Mouse (Mus musculus) fibroblast of lung, adult 2 months (primary cell): ENCODE data around the gene St3gal2.
A peak's percentile ranks its signal among the peaks of the same experiment; 100 is the strongest.
"Not testable (repeated sequence)": the region's sequence is repeated elsewhere in the genome, so short reads cannot be mapped to it uniquely, and the experiment has no call there.

Source experiments
- DNase-seq: peaks from one replicate; pipeline ENCODE4 v3.0.0-alpha.2; 2011; ENCODE audit warnings: low read depth

St3gal2 gene

DNA sequence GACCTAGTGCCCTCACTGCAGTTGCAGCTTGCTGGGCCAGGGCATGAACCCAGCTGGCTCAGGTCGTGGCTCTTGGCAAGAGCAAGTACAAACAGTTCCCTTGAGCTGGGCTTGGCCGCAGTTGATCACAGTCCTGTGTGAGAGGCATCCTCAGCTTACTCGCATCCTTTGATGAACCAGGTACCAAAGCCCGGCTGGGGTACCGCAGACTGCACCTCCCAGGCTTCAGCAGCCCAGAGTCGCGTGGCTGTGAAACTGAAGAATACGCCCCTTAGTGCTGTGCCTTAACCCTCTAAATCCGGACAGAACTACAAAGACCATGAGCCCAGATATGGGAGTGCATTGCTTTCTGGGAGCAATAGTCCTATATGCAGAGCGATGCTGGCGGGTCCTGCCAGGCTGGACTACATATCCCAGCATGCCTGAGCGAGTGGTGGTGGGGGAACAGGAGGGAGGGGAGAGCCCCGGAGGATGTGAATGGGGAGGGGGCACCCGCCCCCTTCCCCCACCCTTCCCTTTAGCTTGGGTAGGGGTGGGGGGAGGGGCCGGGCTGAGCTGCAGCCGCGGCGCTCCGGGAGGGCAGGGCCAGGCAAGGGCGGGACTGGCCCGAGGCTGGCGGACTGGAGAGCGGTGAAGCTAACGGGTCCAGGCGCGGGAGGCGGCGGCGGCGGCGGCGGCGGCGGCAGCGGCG lies at the start of gene St3gal2:
Gene St3gal2, plus strand, starts transcription at position 582 of the 691 bp plus-strand sequence.
- peak; percentile 86 for DNase-seq

DNA sequence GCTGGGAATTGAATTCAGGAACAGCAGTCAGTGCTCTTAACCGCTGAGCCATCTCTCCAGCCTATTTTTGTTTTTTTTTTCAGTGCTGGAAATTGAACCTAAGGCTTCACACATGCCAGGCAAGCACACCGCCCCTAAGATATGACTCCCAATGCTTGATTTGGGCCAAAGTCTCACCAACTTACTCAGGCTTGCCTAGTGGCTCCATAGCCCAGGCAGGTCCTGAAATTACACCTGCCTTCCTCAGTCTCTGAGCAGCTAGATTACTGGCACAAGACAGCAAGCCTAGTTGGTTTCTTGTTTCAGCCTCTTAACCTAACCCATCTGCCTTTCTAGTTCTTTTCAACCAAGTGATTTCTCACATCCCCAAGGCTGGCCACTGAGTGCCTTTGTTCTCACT lies 49.2 kb upstream of the St3gal2 start:
- DNase-seq = no peak

DNA sequence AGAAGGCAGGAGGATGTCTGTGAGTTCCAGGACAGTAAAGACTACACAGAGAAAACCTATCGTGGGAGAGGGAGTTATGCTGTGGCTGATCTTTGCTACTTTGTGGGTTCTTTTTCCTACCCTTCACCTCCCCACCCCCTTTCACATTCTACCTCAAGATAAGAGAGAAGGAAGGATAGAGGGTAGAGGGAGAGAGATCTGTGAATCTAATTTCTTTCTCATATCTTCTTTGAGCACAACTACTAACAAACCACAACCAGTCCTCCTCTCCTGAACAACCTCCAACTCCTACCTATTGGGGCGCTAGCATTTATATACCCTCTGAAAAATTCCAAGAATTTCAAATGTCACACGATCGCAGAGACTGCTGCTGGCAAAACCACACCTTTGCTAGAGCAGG lies 41.9 kb upstream of the St3gal2 start:
- DNase-seq = no peak

DNA sequence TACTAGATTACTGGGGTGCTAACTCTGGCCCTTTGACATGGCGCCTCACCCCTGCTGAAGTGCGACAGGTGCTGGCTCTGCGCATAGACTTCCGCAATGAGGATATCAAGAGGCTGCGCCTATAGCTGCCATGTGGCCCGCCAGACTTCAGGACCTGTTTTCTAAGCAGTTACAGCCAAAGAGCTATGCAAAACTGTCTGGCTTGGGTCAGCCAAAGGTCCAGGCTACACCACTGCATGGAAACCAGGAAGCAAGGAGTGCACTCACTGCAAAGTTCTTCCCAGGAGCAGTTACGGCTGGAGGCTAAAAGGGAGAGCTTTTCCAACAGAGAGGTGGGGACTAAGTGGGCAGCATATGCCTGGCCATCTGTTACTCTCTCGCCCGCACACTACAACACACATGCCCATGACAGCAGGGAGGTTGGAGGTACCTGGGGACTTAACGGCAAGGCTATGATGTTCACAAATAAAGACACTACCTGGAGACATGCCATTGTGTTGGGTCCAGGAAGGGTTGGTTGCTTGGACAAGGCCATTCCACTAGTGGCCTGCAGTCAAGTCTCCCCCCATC lies 37.9 kb upstream of the St3gal2 start:
- DNase-seq = no peak

DNA sequence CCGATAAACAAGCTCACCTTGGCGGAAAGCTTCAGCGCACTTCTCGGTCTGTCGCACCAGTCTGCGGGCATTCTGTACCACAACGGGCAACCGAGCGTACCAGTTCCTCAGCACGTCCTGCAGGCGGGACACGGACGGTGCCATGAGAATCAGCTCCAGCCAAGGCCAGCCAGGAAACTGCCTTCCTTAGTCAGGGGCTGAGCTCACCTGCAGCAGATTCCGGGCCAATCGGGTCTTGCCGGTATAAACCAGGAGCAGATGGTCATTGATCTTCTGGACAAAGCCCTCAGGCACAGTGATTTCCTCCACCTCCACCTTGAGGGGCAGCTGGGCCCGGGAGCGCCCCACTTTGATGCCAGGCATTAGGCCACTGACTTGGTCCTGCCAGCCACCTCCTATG lies 35.9 kb upstream of the St3gal2 start:
- no peak for DNase-seq

DNA sequence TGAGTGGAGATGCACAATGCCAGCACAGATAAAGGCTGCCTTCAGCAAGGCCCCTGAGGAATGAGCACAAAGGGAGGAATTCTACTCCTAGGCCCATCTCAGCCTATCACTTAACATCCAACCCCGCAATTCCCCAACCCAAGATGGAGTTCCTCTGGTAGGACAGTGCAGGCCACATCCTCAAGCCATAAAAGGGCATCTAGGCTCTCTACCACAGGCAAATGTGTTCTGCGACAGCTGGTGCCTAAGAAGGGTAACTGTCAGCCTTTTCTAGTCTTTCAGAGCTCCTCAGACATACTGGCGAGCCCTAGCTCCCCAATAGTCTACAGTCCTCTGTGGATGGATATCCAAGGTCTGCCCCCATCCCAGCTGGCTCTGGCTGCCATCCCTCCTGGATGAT lies 33.1 kb upstream of the St3gal2 start:
- DNase-seq = no peak

DNA sequence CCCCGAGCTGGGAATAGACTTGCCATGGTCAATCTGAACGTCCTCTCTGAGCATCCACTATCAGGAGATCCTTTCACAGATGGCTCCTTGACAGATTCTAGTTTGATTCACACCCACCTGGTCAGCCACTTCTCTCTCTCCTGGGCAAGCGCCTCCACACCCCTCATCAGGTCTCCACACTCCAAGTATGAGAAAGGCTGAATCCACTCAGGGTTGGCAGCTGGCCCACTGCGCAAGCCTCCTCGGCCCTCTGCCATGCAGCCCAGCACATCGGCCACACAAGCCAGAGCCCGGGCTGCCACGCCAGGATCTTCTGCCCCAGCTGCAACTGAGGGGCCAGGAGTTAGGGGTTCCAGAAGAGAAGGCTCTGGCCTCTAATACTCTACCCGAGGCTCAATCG lies 32.2 kb upstream of the St3gal2 start:
- DNase-seq = no peak

DNA sequence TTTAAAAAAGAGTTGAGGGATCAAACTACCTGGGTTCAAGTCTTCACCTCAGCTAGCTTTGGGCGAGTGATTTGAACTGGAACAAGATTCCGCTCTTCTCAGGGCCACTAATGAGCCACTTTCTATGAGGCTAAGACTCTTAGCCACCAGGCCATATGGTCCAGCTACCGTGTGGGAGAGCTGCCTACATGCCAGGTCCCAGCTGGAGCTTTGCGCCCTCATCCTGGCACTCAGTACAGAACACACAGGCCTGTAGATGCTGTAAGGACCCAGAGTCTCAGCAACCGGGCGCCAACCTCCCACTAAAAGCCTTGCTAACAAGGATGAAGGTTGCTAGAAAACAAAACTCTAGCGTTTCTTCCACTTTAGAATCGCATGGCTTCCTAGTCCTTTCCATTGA lies 31.3 kb upstream of the St3gal2 start:
- no peak for DNase-seq

DNA sequence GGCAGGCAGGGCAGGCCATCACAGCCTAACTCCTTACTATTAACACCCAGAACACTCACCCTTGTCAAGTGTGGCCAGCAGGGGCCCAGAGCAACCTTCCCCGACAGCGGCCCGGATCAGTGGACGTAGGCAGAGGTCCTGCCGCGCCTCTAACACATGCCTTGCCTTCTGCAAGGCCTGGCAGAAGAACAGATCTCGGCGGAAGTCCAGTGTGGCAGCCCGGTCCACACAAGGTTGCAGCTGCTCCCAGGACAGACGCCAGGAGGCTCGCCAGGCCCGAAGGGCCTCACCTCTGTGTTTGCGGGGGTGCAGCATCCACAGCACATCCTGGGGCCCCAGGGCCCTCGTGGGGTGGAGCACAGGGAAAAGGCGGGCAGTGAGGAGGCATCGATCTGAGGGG lies 30.9 kb upstream of the St3gal2 start:
- DNase-seq = no peak

DNA sequence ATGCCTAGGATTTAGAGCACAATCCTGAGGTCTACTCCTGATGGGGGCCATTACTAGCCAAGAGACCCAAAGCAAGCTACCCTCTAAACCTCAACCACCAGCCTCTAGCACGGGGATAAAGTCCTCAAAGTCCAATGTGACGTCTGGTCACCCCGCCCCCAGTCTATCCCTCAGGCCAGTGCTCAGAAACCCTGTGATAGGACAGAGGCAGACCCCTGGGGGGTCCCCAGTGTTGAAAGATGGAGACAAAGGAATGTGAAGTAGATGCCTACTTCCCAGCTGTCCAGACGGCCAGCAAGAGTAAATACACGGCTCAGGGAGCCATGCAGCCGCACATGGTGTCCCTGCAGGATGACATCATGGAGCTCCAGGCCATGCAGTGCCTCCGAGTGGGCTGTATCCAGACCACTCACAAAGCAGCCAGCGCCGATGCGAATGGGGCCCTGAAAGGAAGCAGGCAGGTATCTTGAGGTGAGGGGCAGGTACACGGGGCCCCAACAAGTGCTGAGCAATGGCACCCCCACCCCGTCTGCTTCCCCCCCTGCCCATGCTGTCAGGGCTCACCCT lies 29.7 kb upstream of the St3gal2 start:
- DNase-seq = no peak

DNA sequence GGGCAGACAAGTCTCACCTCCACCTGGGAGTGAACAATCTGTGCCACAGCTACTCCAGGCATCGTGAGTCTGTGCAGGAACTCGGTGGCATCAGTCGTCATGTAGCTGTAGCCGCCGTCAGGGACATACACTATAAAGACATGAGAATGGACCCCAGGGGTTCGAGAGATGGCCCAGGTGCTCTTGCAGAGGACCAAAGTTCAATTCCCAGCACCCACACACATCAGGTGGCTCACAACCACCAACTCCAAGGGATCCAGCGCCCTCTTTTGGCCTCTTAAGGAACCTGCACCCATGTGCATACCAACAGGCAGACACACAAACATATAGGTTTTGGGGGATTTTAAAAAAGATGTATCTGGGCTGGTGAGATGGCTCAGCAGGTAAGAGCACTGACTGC lies 27.7 kb upstream of the St3gal2 start:
- no peak for DNase-seq

DNA sequence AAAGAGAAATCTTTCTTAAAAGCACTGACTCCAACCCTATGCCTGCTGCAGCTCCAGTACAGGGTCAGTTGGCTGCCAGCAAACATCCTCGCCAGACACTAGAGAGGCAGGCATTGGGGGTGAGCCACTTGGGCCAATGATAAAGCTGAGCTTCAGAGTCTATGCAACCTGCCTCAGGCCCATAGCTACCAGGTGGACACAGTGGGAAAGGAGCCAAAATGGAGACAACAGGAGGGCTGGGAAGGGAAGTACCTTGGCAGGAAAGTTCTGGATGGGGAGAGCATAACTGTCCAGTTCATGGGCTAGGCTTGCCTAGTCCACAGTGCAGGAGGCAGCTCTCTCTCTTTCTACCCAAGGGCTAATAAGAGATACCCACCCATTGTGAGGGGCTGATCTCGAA lies 26.8 kb upstream of the St3gal2 start:
- DNase-seq = no peak

DNA sequence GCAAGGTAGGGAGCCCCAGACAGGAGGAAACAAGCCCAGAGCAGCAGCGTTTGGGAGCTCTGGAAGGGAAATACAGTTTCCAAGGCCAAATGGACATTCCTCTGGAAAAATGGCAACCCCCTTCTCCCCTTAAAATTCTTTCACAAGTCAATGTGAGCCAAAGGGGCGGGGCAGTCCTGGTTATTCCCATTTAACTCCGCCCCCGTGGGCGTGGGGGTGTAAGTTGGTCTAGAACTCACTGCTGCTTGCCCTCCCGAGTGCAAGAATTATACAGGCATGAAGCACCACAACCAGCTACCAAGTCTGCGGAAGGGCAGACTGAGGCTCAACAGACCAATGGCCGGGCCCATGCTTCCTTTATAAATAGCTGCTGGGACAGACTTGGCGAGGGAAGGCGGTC lies 24.9 kb upstream of the St3gal2 start:
- DNase-seq = no peak

DNA sequence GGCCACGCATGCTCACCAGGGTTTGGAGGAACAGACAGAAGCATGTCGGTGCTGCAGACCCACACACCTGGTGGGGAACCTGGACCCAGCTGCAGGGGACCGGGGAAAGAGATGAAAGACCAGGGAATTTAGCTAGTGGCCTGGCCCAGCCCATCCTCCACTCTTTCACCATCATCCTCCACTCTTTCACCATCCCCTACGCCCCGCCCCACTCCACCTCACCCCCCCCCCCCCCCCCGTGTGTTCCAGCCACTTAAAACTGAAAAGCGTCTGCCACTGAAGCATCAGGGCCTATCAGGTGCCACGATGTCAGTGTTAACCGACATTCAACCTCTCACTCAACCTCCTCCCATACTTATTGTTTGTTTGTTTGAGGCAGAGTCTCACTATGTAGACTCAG lies 24.5 kb upstream of the St3gal2 start:
- no peak for DNase-seq

DNA sequence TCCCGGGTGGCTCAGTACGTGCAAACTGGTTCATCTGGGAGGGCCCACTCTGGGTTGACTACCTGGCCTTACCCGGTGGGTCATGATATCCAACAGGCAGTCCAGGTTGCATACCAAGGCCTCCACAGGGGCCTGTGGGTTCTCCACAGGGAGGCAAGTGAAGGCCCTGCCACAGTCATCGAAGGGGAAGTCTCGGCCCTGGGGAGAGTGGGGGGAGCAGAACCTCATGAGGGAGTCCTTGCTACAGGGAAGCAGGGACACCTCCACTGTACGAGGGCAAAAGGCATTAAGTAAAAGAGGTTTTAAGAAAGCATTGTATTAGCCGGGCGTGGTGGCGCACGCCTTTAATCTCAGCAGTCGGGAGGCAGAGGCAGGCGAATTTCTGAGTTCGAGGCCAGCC lies 23.9 kb upstream of the St3gal2 start:
- no peak for DNase-seq

DNA sequence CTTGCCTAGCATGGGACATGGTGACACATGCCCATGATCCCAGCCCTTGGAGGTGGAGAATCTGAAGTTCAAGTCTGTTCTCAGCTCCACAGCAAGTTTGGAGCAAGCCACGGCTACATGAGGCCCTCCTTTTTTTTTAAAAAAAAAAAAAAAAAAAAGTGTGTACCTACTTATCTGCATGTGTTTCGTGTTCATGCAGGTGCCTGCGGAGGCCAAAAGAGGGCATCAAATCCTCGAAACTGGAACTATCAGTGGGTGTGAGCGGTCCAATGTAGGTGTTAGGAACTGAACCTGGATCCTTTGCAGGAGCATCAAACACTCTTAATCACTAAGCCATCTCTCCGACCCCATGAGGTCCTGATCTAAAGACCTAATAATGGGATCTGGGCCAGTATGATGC lies 22.2 kb upstream of the St3gal2 start:
- DNase-seq = no peak

DNA sequence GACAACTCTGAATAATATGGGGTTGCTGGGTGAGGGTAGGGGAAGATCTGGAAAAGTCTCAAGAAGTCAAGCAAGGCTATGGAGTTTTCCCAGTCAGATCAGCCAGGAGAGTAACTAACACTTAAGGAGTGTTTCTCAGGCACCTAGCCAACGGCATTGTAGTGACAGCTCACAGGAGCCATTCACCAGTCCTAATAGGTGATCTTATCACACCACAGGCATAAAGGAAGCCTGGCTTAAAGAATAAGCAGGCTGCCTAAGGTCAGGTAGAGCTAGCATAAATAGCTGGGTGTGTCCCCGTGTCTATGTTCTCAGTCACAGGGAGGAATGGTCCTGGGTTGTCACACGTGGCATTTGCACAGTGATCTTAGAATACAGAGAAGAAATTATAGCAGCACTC lies 18.7 kb upstream of the St3gal2 start:
- DNase-seq = no peak

DNA sequence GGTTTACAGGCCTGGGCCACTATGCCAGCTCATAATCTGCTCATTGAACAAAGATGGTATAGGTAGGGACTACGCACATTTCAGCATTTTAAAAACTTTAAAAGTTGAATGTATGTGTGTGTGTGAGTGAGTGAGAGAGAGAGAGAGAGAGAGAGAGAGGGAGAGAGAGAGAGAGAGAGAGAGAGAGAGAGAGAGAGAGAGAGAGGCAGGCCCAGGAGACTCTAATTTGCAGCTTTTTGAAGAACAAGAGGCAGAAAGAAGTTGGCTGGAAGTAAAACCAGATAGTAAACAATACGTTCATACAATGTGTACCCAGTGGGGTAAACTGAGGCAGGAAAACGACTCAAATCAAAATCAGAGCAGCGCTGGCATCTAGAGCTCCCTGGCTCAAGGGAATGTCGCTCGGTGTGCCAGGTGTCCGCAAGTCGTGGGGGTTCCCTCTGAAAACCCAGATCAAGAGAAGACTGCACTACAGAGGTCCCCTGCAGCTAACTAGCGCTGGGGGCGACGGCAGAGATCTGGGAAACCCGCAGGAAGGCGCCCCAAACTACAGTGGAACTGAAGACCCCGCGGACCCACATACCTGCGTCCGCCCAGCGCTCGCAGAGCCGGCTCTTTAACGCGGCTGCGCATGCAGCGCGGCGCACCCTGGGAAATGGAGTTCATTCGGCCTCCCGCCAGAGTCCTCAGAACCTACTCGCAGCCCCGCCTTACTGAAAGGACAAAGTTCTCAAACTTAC lies 17.7 kb upstream of the St3gal2 start, which contains the start of gene Fuk:
Gene Fuk, minus strand, starts transcription at position 650 of the 740 bp plus-strand sequence.
- peak; percentile 54 for DNase-seq

DNA sequence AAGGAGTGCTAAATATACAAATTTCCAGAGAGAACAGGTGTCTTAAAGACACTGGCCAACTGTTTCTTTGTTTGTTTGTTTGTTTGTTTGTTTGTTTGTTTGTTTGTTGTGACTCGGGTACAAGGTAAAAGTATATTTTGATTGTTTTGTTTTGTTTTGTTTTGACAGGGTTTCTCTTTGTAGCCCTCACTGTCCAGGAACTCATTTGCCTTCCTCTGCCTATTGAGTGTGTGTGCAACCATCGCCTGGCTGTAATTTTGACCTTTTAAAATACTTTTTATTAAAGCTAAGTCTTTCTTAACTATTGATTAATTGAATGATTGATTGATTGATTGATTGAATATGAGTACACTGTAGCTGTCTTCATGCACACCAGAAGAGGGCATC lies 17.1 kb upstream of the St3gal2 start:
- no peak for DNase-seq

DNA sequence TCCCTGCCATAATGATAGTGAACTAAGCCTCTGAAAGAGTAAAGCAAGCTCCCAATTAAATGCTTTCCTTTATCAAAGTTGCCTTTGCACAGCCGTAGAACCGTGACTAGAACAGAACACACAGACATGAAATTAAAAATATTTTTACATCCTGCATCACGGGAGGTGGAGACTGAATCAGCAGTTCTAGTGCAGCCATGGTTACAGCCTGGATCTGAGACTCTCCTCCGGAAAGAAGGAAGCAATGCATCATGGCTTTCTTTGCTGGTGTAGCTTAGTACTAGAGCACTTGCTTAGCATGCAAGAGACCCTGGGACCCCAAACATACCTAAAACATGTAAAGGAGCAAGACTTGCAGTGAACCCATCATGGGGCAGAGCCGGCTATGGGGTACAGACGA lies 14.3 kb upstream of the St3gal2 start:
- DNase-seq = no peak

DNA sequence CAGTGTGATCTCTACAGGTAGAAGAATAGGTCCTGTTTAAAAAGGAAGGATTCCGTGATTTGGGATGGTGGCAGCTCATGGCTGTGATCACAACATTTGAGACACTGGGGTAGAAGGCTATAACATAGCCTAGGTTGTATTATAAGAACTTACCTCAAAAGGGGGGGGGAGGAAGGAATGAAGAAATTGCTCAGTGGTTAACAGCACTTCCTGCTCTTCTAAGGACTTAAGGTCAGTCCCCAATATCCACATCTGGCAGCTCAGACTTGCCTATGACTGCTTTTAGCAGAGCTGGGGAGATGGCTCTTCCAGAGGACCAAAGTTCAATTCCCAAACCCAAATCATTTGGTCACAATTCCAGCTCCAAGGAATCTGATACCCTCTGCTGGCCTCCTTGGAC lies 13.0 kb upstream of the St3gal2 start:
- no peak for DNase-seq

DNA sequence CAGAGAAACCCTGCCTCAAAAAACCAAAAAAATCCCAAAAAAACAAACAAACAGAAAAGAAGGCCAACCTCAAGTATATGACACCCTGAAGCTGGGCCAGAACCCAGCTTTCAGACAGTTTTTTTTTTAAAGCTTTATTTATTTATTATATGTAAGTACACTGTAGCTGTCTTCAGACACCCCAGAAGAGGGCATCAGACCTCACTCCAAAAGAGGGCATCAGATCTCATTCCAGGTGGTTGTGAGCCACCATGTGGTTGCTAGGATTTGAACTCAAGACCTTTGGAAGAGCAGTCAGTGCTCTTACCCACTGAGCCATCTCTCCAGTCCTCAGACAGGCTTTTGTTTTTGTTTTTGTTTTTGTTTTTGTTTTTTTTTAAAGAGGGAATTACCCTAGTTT lies 9.9 kb upstream of the St3gal2 start:
- not testable (repeated sequence) for DNase-seq
